In genomic region chr3:38008321-38008720, GRCm38 (mm10) we compare ENCODE assay signal across 20 mouse cellular contexts.
DNase-seq lines count a peak whose midpoint lies in the region; ATAC-seq and TF ChIP-seq lines count a peak whose summit lies in the region.
"Had no signal": no experiment of that assay in that cellular context is flagged by ENCODE, and none has a peak within 500 bp of the region (broad histone marks: within the 10 kb centered on the region; RNA-seq: fewer than 3 reads in every experiment).

No protein-coding gene starts in this region.

- ATAC-seq in megakaryocyte, adult 5-6 weeks (ENCODE audit: poor library complexity, severe bottlenecking), result no peak
- 0 out of 2 replicates have a peak, but pooled peaks have one; percentile 39 for ATAC-seq in common myeloid progenitor, adult 5-6 weeks (replicated peaks; ENCODE audit: low read depth, poor library complexity, severe bottlenecking)
- ATAC-seq: forebrain, embryonic 16.5 days; hindbrain, embryonic 16.5 days had no signal

- peak; percentile 21 for DNase-seq in CH12.LX (ENCODE audit: extremely low read depth)
- no peak for DNase-seq in gastrocnemius, adult 18-20 months (ENCODE audit: low spot score)
- DNase-seq in left cerebral cortex, adult 8-10 months (ENCODE audit: low spot score in 2 of 2), result no peak
- DNase-seq: adrenal gland, adult 2 months; adrenal gland, postnatal 36 days; cerebellum, adult 2 months; cerebellum, postnatal 10 days; gastrocnemius, adult 2 months; gastrocnemius, postnatal 25 days; heart, postnatal 4 days; kidney, adult 11 months had no signal

- 0 out of 2 replicates have a peak overlapping the region, but pooled peaks have one; percentile 0 for H3K4me2 ChIP-seq in CH12.LX (ENCODE audit: insufficient read depth, low read depth, poor library complexity, severe bottlenecking)
- H3K4me2 ChIP-seq: embryonic facial prominence, embryonic 12.5 days; forebrain, embryonic 12.5 days; heart, embryonic 13.5 days; hindbrain, embryonic 12.5 days had no signal

- no peak overlapping the region for H3K9ac ChIP-seq in CH12.LX (ENCODE audit: insufficient read depth, low read depth)
- H3K9ac ChIP-seq: embryonic facial prominence, embryonic 12.5 days; forebrain, embryonic 12.5 days; heart, embryonic 13.5 days; hindbrain, embryonic 12.5 days had no signal

- dilution Hi-C loops in CH12.LX (cut with MboI; ENCODE audit: extremely low pct_ligation_motif_present, extremely low pct_unique_long_range_greater_than_20kb, low sequenced_read_pairs), result no loop called here

- TF ChIP-seq RAD21 in CH12.LX (IDR thresholded peaks at IDR 0.05; ENCODE audit: low read depth, low read length), result no peak

- in situ Hi-C loops in CH12.LX (cut with MboI; ENCODE audit: low pct_ligation_motif_present, low pct_unique_long_range_greater_than_20kb, low sequenced_read_pairs), result no loop called here

- H3K9me3 ChIP-seq in megakaryocyte, embryonic 14.5 days, result no peaks in the 10 kb centered on the region
- H3K9me3 ChIP-seq in CH12.LX (replicated peaks; ENCODE audit: low read length), result no peaks in the 10 kb centered on the region
- H3K9me3 ChIP-seq: embryonic facial prominence, embryonic 12.5 days; forebrain, embryonic 12.5 days; heart, embryonic 13.5 days; hindbrain, embryonic 12.5 days had no signal

- no peaks in the 10 kb centered on the region for H3K27me3 ChIP-seq in megakaryocyte, embryonic 14.5 days (replicated peaks)
- no peaks in the 10 kb centered on the region for H3K27me3 ChIP-seq in CH12.LX (replicated peaks)
- H3K27me3 ChIP-seq: embryonic facial prominence, embryonic 12.5 days; forebrain, embryonic 12.5 days; heart, embryonic 13.5 days; hindbrain, embryonic 12.5 days had no signal

- TF ChIP-seq POLR2A in CH12.LX (IDR thresholded peaks at IDR 0.05; ENCODE audit: low read depth, low read length), result no peak

- peaks cover under 1% of the 10 kb centered on the region for H3K36me3 ChIP-seq in megakaryocyte, embryonic 14.5 days (replicated peaks; ENCODE audit: low read length)
- no peaks in the 10 kb centered on the region for H3K36me3 ChIP-seq in CH12.LX (replicated peaks in 1 of 2; ENCODE audit: control insufficient read depth in 1 of 2, insufficient read depth in 1 of 2, low read length in 1 of 2)
- H3K36me3 ChIP-seq: embryonic facial prominence, embryonic 12.5 days; forebrain, embryonic 12.5 days; heart, embryonic 13.5 days; hindbrain, embryonic 12.5 days had no signal

- no peak overlapping the region for H3K27ac ChIP-seq in CH12.LX (ENCODE audit: insufficient read depth, low read depth)
- H3K27ac ChIP-seq: embryonic facial prominence, embryonic 12.5 days; forebrain, embryonic 12.5 days; gastrocnemius, adult 2 months; heart, embryonic 13.5 days; hindbrain, embryonic 12.5 days had no signal

- TF ChIP-seq EP300 in CH12.LX (IDR thresholded peaks at IDR 0.05; ENCODE audit: low read length), result no peak

- peaks cover 92% of the 10 kb centered on the region for H3K4me1 ChIP-seq in megakaryocyte, embryonic 14.5 days
- peaks cover 10 to 22% of the 10 kb centered on the region in 2 experiments for H3K4me1 ChIP-seq in CH12.LX (ENCODE audit: control insufficient read depth in 1 of 2, insufficient read depth in 2 of 2)
- H3K4me1 ChIP-seq: heart, embryonic 13.5 days had no signal

- peak overlapping the region; percentile 68 for H3K4me3 ChIP-seq in megakaryocyte, embryonic 14.5 days (replicated peaks)
- no peak overlapping the region for H3K4me3 ChIP-seq in CH12.LX (replicated peaks in 1 of 3; ENCODE audit: low read depth in 2 of 3, low read length in 2 of 3, poor library complexity in 1 of 3)
- H3K4me3 ChIP-seq: embryonic facial prominence, embryonic 12.5 days; forebrain, embryonic 12.5 days; gastrocnemius, adult 2 months; heart, embryonic 13.5 days; hindbrain, embryonic 12.5 days had no signal

- H3K79me2 ChIP-seq in CH12.LX (replicated peaks; ENCODE audit: control insufficient read depth, extremely low read depth, insufficient read depth, poor library complexity, severe bottlenecking), result no peaks in the 10 kb centered on the region

- TF ChIP-seq CTCF in CH12.LX (conservative IDR thresholded peaks at IDR 0.05 in 1 of 2, IDR thresholded peaks at IDR 0.05 in 1 of 2; ENCODE audit: low read depth in 2 of 2, low read length in 2 of 2), result no peak

TF ChIP-seq in CH12.LX, 34 proteins besides CTCF, POLR2A, EP300 and RAD21:
- TF ChIP-seq BHLHE40 (IDR thresholded peaks at IDR 0.05; ENCODE audit: low read depth, low read length) (peak; percentile 66), USF2 (conservative IDR thresholded peaks at IDR 0.05; ENCODE audit: low read depth, low read length) (peak; percentile 49), MAX (IDR thresholded peaks at IDR 0.05; ENCODE audit: low read length) (peak; percentile 77), NELFE (IDR thresholded peaks at IDR 0.05; ENCODE audit: low read depth, low read length) (no peak), NRF1 (IDR thresholded peaks at IDR 0.05; ENCODE audit: low read depth, low read length) (no peak), USF1 (IDR thresholded peaks at IDR 0.05; ENCODE audit: low read depth, low read length) (peak; percentile 60), GABPA (IDR thresholded peaks at IDR 0.05; ENCODE audit: insufficient replicate concordance, low read depth, low read length) (no peak), SIN3A (IDR thresholded peaks at IDR 0.05; ENCODE audit: low read length) (no peak), MEF2A (IDR thresholded peaks at IDR 0.05; ENCODE audit: borderline replicate concordance, low read depth, low read length) (no peak), MXI1 (IDR thresholded peaks at IDR 0.05; ENCODE audit: low read depth, low read length) (0 out of 2 replicates have a peak, but pooled peaks have one; percentile 35)
